Mouse (Mus musculus): ENCODE data around the gene Ankrd42. TPM values are rescaled to one million over a fixed set of nuclear protein-coding genes. Genes with fewer than 3 reads are reported as not detected.

The Ankrd42 gene
- polyA plus RNA-seq, 1 experiment from 2014 or later: 7.3 TPM

Other genes with a start within 250 kb of the Ankrd42 start
- 50.3 and 52.7 TPM in 2 replicates for gene Ccdc90b, start 76.0 kb downstream of the Ankrd42 start, polyA plus RNA-seq (2015; fragmentation: Nextera tagmentation; extraction: Ambion mirVana)
- gene Pcf11, start 32.8 kb upstream of the Ankrd42 start, polyA plus RNA-seq (2015; fragmentation: Nextera tagmentation; extraction: Ambion mirVana): 17.8 and 20.8 TPM in 2 replicates
- gene Rab30, start 104.5 kb upstream of the Ankrd42 start, polyA plus RNA-seq (2015; fragmentation: Nextera tagmentation; extraction: Ambion mirVana): 7.4 and 8.0 TPM in 2 replicates
- 12.0 and 13.4 TPM in 2 replicates for gene Ddias, start 237.1 kb upstream of the Ankrd42 start, polyA plus RNA-seq (2015; fragmentation: Nextera tagmentation; extraction: Ambion mirVana)
- 23.0 TPM in 2 replicates for gene Prcp, start 237.3 kb upstream of the Ankrd42 start, polyA plus RNA-seq (2015; fragmentation: Nextera tagmentation; extraction: Ambion mirVana)

Measured in kidney, embryonic 16.5 days (tissue).